Mouse (Mus musculus): Measurements from ENCODE around the gene Hmox2. TPM values are rescaled to one million over a fixed set of nuclear protein-coding genes. Genes with fewer than 3 reads are reported as not detected.
"Not testable (repeated sequence)": the region's sequence is repeated elsewhere in the genome, so short reads cannot be mapped to it uniquely, and the experiment has no call there.

The Hmox2 gene
- total RNA-seq, 2 experiments from 2014 or later, result 37.6 to 46.7 TPM

DNA sequence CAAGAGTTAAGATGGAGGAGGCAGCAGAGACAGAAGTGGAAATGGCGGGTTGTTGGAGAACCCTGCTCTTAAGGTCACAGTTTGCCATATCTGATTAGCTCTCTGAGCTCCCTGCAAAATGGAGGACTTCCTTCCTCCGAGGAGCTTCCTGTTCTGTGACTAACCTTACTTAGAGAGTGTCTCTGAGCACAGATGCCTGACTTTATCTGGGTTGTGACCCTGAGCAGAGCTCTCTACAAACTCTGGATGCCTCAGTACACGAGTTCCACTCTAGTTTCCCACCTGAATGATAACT lies 3.3 kb upstream of the Hmox2 start:
- DNase-seq (ENCODE audit: low spot score), result no peak

DNA sequence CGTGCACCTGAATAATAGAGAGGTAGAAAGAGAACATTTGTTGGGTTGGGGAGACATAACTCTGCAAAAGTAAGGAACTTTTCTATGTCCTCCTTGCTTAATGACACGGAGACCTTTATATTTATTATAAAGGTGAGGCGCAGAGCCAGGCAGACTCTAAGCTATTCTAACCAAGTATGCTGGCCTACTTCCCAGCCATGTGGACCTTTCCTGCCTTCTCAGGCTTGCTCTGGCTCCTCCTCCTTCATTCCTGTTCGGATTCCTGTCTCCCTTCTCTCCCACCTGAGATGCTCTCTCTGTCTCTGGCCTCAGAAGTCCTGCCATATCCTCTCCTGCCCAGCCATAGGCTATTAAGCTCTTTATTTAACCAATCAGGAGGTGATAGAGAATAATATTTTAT lies 895 bp upstream of the Hmox2 start:
- DNase-seq (ENCODE audit: low spot score), result no peak

GRCm38 (mm10) chr16:4726528-4727128 lies 467 bp downstream of the Hmox2 start:
- DNase-seq (ENCODE audit: low spot score), result peak; percentile 43

DNA sequence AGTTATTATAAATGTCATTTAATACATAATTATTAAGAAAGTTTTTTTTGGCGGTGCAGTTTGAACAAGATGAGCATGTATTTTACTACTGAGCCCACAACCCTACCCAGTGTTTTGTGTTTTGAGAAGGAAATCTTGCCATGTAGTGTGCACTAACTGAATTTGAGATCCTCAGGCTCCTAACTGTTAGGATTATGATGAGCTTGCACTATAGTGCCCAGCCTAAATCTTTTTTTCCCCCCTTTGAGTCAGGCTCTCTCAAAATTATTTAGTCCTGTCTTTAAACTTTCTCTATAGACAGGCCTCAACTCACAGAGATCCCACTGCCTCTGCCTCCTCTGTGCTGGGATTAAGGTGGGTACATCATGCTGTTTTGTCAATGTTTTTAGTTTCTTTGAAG lies 1.4 kb downstream of the Hmox2 start:
- DNase-seq (ENCODE audit: low spot score), result no peak

- no peak for DNase-seq (ENCODE audit: low spot score)
These were observed 1.8 kb downstream of the Hmox2 start for GRCm38 (mm10) chr16:4727963-4728362.

GRCm38 (mm10) chr16:4730776-4731358 lies 4.7 kb downstream of the Hmox2 start:
- DNase-seq (ENCODE audit: low spot score), result no peak

DNA sequence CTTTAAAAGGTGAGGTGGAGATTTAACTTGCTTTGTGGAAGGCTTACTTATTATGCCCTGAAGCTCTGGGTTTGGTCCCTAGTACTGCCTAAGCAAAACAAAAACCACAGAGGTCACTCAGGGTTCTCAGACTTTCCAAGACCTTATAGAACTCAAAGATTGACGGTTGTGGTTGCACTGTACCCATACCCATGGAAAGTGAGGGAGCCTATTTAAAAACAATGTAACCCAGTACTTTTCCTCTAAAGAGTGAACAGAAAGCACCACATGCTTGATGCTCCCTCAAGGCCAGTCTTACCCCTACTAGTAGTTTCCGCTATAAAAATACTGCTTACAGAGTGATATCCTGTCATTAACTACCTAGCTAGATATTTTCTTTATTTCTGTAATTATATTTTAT lies 10.1 kb downstream of the Hmox2 start:
- DNase-seq (ENCODE audit: low spot score), result no peak

GRCm38 (mm10) chr16:4739994-4740393 lies 13.8 kb downstream of the Hmox2 start:
- DNase-seq (ENCODE audit: low spot score), result peak; percentile 33

- DNase-seq (ENCODE audit: low spot score), result no peak
These were observed 16.0 kb downstream of the Hmox2 start for GRCm38 (mm10) chr16:4742186-4742585.

DNA sequence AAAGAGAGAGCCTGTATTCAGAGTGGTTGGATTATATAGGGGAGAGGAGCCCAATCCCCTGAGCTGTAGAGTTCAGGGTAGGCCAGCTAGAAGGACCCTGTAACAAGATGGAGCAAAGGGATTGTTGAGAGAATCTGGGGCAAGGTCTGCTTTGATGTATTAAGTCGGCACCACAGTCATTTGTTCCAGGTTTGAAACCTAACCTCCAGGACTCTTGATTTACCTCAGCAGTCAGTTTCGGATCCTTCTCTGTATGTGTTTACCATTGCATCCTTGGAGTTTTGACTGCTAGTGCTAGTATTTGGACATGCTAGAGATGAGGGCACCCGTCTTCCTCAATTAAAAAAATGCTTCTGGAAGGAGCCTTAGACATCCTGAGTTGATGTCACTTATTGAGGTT lies 26.0 kb downstream of the Hmox2 start:
- DNase-seq (ENCODE audit: low spot score), result no peak

DNA sequence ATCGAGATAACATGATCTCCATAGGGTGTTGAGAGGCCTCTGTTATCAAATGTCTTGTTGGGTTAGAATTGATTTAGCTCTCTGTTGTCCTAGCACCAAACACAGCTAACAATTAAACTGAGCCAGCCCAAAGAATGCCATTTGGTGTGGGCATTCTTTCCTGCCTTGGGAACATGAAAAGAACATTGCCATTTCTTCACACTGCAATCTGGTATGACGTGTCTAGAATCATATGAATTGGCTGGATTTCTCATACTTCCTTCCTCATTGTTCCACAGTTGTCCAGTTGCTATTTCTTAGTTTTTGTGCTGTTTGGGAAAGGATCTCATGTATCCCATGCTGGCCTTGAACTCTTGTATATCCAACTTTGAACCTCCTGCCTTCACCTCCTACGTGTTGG lies 27.9 kb downstream of the Hmox2 start:
- no peak for DNase-seq (ENCODE audit: low spot score)

DNA sequence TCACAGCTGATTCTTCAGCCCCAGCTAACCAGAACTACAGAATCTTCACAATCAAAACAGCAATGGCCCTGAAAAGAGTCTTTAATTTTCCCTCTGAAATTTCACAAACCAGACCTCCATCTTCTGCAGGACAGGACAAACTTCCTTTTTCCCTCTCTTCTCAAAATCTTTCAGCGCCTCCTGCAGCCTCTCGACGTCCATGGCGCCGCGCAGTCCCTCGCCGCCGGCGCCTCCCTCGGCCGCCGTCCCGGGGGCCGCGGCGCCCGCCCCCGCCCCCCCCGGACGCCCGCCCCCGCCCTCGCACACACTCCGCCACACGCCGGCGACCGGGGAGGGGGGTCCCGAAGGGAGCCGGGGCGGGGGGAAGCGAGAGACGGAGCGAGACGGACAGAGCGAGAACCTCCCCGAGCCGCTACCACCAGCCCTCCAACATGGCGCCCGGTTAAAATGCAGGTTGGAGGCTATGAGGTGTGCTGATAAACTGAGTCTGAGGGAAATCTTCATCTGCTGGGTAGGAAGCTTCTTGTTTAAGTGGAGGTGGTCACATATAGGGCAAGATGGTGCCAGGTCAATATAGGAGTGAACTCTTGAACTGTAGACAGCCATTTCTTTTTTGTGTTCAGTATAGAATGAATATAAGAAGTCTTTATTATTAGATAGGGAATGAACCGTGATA lies 30.6 kb downstream of the Hmox2 start:
- DNase-seq (ENCODE audit: low spot score), result not testable (repeated sequence)

GRCm38 (mm10) chr16:4762437-4762836 lies 36.3 kb downstream of the Hmox2 start:
- no peak for DNase-seq (ENCODE audit: low spot score)

- peak; percentile 38 for DNase-seq (ENCODE audit: low spot score)
These were observed 37.1 kb downstream of the Hmox2 start for GRCm38 (mm10) chr16:4763276-4763675.

- no peak for DNase-seq (ENCODE audit: low spot score)
These were observed 39.7 kb downstream of the Hmox2 start for GRCm38 (mm10) chr16:4765852-4766251.

GRCm38 (mm10) chr16:4767012-4767790 lies 41.0 kb downstream of the Hmox2 start:
- DNase-seq (ENCODE audit: low spot score), result peak; percentile 73

GRCm38 (mm10) chr16:4768719-4769118 lies 42.6 kb downstream of the Hmox2 start:
- no peak for DNase-seq (ENCODE audit: low spot score)

- DNase-seq (ENCODE audit: low spot score), result peak; percentile 36
These were observed 47.3 kb downstream of the Hmox2 start for GRCm38 (mm10) chr16:4773289-4773970.

GRCm38 (mm10) chr16:4777171-4777904 lies 51.2 kb downstream of the Hmox2 start:
- DNase-seq (ENCODE audit: low spot score), result no peak

DNA sequence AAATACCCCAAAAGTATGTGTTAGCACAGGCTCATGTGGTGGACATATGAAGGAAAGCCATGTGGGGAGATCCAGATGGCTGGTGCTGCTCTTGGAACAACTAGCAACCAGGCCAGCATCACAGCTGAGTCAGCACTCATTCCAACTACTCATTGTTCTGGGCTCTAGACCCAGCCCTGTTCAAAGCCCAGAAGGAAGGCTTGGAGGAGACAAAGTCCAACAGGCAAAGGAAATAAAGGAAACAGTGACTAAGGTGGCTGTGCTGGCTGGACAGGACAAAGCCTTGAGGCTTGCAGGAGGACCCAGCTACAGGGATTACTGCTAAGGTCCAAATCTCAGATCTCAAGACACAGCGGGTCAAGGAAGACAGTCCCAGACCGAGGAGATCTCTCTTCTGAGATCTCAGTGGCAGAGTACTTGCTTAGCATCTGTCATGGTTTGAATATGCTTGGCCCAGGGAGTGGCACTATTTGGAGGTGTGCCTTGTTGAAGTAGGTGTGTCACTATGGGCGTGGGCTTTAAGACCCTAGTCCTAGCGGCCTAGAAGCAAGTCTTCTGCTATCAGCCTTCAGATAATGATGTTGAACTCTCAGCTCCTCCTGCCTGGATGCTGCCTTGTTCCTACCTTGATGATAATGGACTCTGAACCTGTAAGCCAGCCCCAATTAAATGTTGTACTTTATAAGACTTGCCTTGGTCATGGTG lies 51.9 kb downstream of the Hmox2 start:
- no peak for DNase-seq (ENCODE audit: low spot score)

DNA sequence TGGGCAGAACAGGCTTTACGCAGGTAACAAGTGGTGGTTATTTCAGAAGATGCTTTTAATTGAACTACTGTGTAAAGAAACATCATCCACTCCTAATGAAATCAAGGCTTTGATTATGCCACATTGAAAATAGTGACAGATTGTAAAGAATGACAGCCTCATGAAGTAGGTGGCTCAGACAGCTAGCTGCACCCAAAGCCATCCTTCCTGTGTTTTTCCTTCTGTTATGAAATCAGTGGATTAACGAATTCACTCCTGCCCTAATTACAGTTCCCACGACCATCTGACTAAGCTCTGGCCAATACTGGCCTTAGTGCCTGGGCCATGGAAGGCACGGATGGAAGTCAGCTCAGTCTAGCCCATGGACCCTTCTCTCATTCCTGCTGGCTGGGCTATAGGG lies 52.8 kb downstream of the Hmox2 start:
- no peak for DNase-seq (ENCODE audit: low spot score)

Data from gastrocnemius, adult 18-20 months (tissue).